Mouse (Mus musculus): ENCODE measurements around the gene Gm14406. TPM values are rescaled to one million over a fixed set of nuclear protein-coding genes. Genes with fewer than 3 reads are reported as not detected.
"Not testable (repeated sequence)": the region's sequence is repeated elsewhere in the genome, so short reads cannot be mapped to it uniquely, and the experiment has no call there.

Gene Gm14406
- not detected in 2 replicates for polyA plus RNA-seq (2012; rRNA removed)

GRCm38 (mm10) chr2:177577998-177578397, at the start of gene Gm14406:
Gene Gm14406, minus strand, starts transcription at chr2:177578210.
- DNase-seq (ENCODE audit: low read depth) = not testable (repeated sequence)

- DNase-seq (ENCODE audit: low read depth) = not testable (repeated sequence)
Measured at GRCm38 (mm10) chr2:177575141-177575540, 2.9 kb downstream of the Gm14406 start.

GRCm38 (mm10) chr2:177559365-177559764, 18.6 kb downstream of the Gm14406 start:
- not testable (repeated sequence) for DNase-seq (ENCODE audit: low read depth)

- DNase-seq (ENCODE audit: low read depth) = not testable (repeated sequence)
Measured at GRCm38 (mm10) chr2:177555261-177555660, 22.7 kb downstream of the Gm14406 start.

- DNase-seq (ENCODE audit: low read depth) = not testable (repeated sequence)
Measured at GRCm38 (mm10) chr2:177537717-177538116, 40.3 kb downstream of the Gm14406 start.

- DNase-seq (ENCODE audit: low read depth) = not testable (repeated sequence)
Measured at GRCm38 (mm10) chr2:177537141-177537540, 40.9 kb downstream of the Gm14406 start.

GRCm38 (mm10) chr2:177535876-177536275, 42.1 kb downstream of the Gm14406 start:
- DNase-seq (ENCODE audit: low read depth) = no peak

- not testable (repeated sequence) for DNase-seq (ENCODE audit: low read depth)
Measured at GRCm38 (mm10) chr2:177524171-177524570, 53.8 kb downstream of the Gm14406 start.

GRCm38 (mm10) chr2:177523674-177524073, 54.3 kb downstream of the Gm14406 start:
- not testable (repeated sequence) for DNase-seq (ENCODE audit: low read depth)

GRCm38 (mm10) chr2:177523061-177523460, 54.9 kb downstream of the Gm14406 start:
- DNase-seq (ENCODE audit: low read depth) = no peak

- DNase-seq (ENCODE audit: low read depth) = no peak
Measured at GRCm38 (mm10) chr2:177520035-177520434, 58.0 kb downstream of the Gm14406 start.

Other genes with a start within 250 kb of the Gm14406 start
- 2.3 and 2.5 TPM in 2 replicates for gene Gm14418, start 179.9 kb downstream of the Gm14406 start, polyA plus RNA-seq (2012; rRNA removed)
- 12.4 and 20.9 TPM in 2 replicates for gene Zfp970, start 113.5 kb downstream of the Gm14406 start, polyA plus RNA-seq (2012; rRNA removed)
- gene Gm14403, start 80.0 kb downstream of the Gm14406 start, polyA plus RNA-seq (2012; rRNA removed) = 3.1 and 5.7 TPM in 2 replicates
- gene Gm14322, start 181.1 kb upstream of the Gm14406 start, polyA plus RNA-seq (2012; rRNA removed) = 1.4 and 2.6 TPM in 2 replicates